Mouse (Mus musculus) heart, adult 2 months (tissue): ENCODE measurements around the gene Faf1.

Source experiments
- CTCF ChIP-seq: fragments of 200-600 bp; IDR thresholded peaks from 2 replicates; pipeline ENCODE4 v1.8.1; 2022; ENCODE audit warnings: antibody characterized with exemption, mild to moderate bottlenecking, moderate library complexity
- EP300 ChIP-seq: fragments of 200-500 bp; IDR thresholded peaks from 2 replicates; pipeline ENCODE4 v1.6.1; 2011; ENCODE audit warnings: low read depth, low read length, control low read depth; ENCODE audit not compliant: insufficient read depth
- POLR2A ChIP-seq: fragments of 200-500 bp; IDR thresholded peaks from 2 replicates; pipeline ENCODE4 v1.6.1; 2011; ENCODE audit warnings: mild to moderate bottlenecking, low read depth, low read length, control low read depth; ENCODE audit not compliant: insufficient read depth

DNA sequence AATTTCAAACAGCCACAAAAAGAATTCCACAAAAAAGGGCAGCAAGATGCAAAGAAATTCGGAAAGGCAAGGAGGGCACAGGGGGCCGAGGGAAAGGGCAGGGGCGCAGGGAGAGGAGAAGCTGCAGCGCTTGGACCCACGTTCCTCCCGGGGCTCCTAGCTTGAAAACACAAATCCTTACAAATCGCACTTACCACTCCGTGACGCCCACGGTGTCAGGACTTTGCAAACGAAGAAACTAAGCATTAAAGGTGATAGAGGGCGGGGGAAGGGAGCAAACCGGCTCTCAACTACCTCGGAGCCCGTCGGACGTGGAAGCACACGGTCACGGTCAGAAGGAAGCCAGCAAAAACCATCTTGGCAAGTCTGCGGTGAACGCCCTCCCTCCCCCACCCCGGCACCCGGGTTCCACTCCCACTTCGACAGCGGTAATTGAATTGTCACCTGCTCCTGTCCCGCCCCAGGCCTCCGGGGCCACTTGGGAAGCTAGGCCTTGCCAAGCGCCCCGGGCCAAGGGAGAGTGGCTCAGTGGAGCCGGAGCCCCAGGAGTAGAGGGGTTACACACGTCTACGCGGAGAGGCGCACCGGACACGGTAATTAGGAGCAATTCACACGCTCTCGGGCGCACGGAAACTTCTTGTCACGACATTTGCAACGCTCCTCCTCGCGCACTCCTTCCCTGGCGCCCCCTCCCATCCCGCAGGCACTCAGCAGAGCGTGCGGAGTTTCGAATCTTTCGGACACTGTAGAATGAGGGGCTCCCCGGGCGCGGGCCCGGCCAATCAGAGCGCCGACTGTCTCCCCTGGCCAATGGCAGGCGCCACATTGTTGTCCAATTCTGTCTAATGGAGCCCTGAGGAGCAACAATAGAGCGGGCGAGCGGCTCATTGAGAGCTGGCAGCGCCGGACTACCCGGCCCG lies 301.0 kb downstream of the Faf1 start, which contains the start of gene Dmrta2:
- TF ChIP-seq CTCF (no peak), POLR2A (no peak), EP300 (no peak)
